Mouse (Mus musculus): ENCODE results near the gene Coq7. TPM values are rescaled to one million over a fixed set of nuclear protein-coding genes. Genes with fewer than 3 reads are reported as not detected.

The Coq7 gene
- polyA plus RNA-seq, 1 experiment from 2014 or later = 145 TPM

Other genes starting within 250 kb of the Coq7 start
- 0.82 and 1.7 TPM in 2 replicates for gene Syt17, start 85.1 kb downstream of the Coq7 start, polyA plus RNA-seq (2015; fragmentation: Nextera tagmentation; extraction: Ambion mirVana)
- gene Itpripl2, start 41.4 kb downstream of the Coq7 start, polyA plus RNA-seq (2015; fragmentation: Nextera tagmentation; extraction: Ambion mirVana) = 2.9 and 3.2 TPM in 2 replicates
- 1.2 and 1.3 TPM in 2 replicates for gene Tmc7, start 51.4 kb upstream of the Coq7 start, polyA plus RNA-seq (2015; fragmentation: Nextera tagmentation; extraction: Ambion mirVana)
- 0.04 TPM in 1 of 2 replicates, not detected in the other for gene Tmc5, start 63.9 kb upstream of the Coq7 start, polyA plus RNA-seq (2015; fragmentation: Nextera tagmentation; extraction: Ambion mirVana)
- 76.1 and 79.0 TPM in 2 replicates for gene Gde1, start 172.4 kb upstream of the Coq7 start, polyA plus RNA-seq (2015; fragmentation: Nextera tagmentation; extraction: Ambion mirVana)
- gene Ccp110, start 179.2 kb upstream of the Coq7 start, polyA plus RNA-seq (2015; fragmentation: Nextera tagmentation; extraction: Ambion mirVana) = 6.4 and 6.8 TPM in 2 replicates
- 46.3 and 49.5 TPM in 2 replicates for gene Vps35l, start 206.9 kb upstream of the Coq7 start, polyA plus RNA-seq (2015; fragmentation: Nextera tagmentation; extraction: Ambion mirVana)